20 mouse cellular contexts compared by ENCODE assay signal in the genomic region with DNA sequence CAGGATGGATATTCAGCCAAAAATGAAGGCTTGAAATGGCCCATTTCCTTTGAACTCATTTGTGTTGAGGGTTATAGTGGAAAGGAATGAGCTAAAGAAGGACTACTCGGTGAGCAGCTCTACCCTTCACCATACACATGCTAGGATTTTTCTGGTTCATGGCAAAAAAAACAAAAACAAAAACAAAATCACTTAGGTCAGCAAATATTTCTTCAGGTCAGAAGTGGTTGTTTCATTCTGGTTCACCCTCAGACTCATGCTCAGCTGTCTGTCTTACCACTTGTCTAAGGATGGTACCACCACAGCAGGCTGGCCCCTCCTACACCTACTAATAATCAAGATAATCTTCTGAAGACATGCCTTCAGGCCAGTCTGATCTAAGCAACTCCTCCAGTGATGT. TPM values are rescaled to one million over a fixed set of nuclear protein-coding genes. Genes with fewer than 3 reads are reported as not detected.
DNase-seq lines count a peak whose midpoint lies in the region; ATAC-seq lines count a peak whose summit lies in the region.
"Had no signal": no experiment of that assay in that cellular context is flagged by ENCODE, and none has a peak within 500 bp of the region (broad histone marks: within the 10 kb centered on the region; RNA-seq: fewer than 3 reads in every experiment).

No protein-coding gene starts in this region.

- H3K9ac ChIP-seq in embryonic facial prominence, embryonic 14.5 days (ENCODE audit: low read depth, low read length): no peak overlapping the region
- H3K9ac ChIP-seq in heart, embryonic 16.5 days (ENCODE audit: low read length): no peak overlapping the region
- no peak overlapping the region for H3K9ac ChIP-seq in heart, embryonic 12.5 days
- no peak overlapping the region for H3K9ac ChIP-seq in lung, embryonic 16.5 days (ENCODE audit: low read length)
- H3K9ac ChIP-seq in hindbrain, embryonic 16.5 days (ENCODE audit: low read depth, low read length): no peak overlapping the region
- H3K9ac ChIP-seq: liver, embryonic 12.5 days; liver, postnatal 0 days; midbrain, embryonic 15.5 days had no signal

- H3K27ac ChIP-seq in embryonic facial prominence, embryonic 14.5 days (replicated peaks; ENCODE audit: low read depth, low read length): 0 out of 2 replicates have a peak overlapping the region, but pooled peaks have one; percentile 6
- no peak overlapping the region for H3K27ac ChIP-seq in embryonic facial prominence, embryonic 10.5 days (replicated peaks)
- peak overlapping the region; percentile 11; the same call in 1 of the 2 replicates for H3K27ac ChIP-seq in heart, embryonic 16.5 days (ENCODE audit: low read length)
- no peak overlapping the region for H3K27ac ChIP-seq in heart, embryonic 12.5 days (ENCODE audit: poor library complexity, severe bottlenecking)
- H3K27ac ChIP-seq in lung, embryonic 16.5 days (ENCODE audit: low read length): peak overlapping the region; percentile 10; the same call in 1 of the 2 replicates
- peak overlapping the region; percentile 75 for H3K27ac ChIP-seq in hindbrain, embryonic 16.5 days (ENCODE audit: low read depth, low read length)
- H3K27ac ChIP-seq: kidney, postnatal 0 days; liver, embryonic 12.5 days; midbrain, embryonic 10.5 days; midbrain, embryonic 15.5 days had no signal

- no peaks in the 10 kb centered on the region for H3K9me3 ChIP-seq in embryonic facial prominence, embryonic 14.5 days (ENCODE audit: control insufficient read depth, low read length)
- no peaks in the 10 kb centered on the region for H3K9me3 ChIP-seq in embryonic facial prominence, embryonic 10.5 days
- no peaks in the 10 kb centered on the region for H3K9me3 ChIP-seq in heart, embryonic 16.5 days (replicated peaks; ENCODE audit: control insufficient read depth, low read length)
- no peaks in the 10 kb centered on the region for H3K9me3 ChIP-seq in heart, embryonic 12.5 days (replicated peaks)
- no peaks in the 10 kb centered on the region for H3K9me3 ChIP-seq in lung, embryonic 16.5 days (ENCODE audit: control insufficient read depth, low read length)
- no peaks in the 10 kb centered on the region for H3K9me3 ChIP-seq in hindbrain, embryonic 16.5 days (ENCODE audit: control insufficient read depth, low read length)
- H3K9me3 ChIP-seq: liver, embryonic 12.5 days; midbrain, embryonic 10.5 days; midbrain, embryonic 15.5 days had no signal

- no peak for DNase-seq in embryonic facial prominence, embryonic 14.5 days (ENCODE audit: low spot score)
- DNase-seq in embryonic facial prominence, embryonic 10.5 days (ENCODE audit: low spot score): no peak
- DNase-seq in lung, postnatal 4 days: no peak
- DNase-seq in adrenal gland, postnatal 10 days: no peak
- DNase-seq: adrenal gland, postnatal 36 days; cerebellum, adult 18-20 months; cerebellum, postnatal 10 days; kidney, adult 8-10 months; kidney, postnatal 4 days; left cerebral cortex, postnatal 4 days; liver, postnatal 0 days; lung, postnatal 10 days had no signal

- 78% methylated on average over 1 of the region's 1 CpGs for WGBS in embryonic facial prominence, embryonic 14.5 days
- 91% methylated on average over 1 of the region's 1 CpGs for WGBS in embryonic facial prominence, embryonic 10.5 days
- 93% methylated on average over 1 of the region's 1 CpGs for WGBS in heart, embryonic 16.5 days
- 84% methylated on average over 1 of the region's 1 CpGs for WGBS in heart, embryonic 12.5 days
- 90% methylated on average over 1 of the region's 1 CpGs for WGBS in lung, embryonic 16.5 days
- WGBS in hindbrain, embryonic 16.5 days: 96% methylated on average over 1 of the region's 1 CpGs

- peaks cover 3% of the 10 kb centered on the region; the same call in 1 of the 2 replicates for H3K4me1 ChIP-seq in embryonic facial prominence, embryonic 14.5 days (ENCODE audit: control insufficient read depth, insufficient read depth, low read length)
- peaks cover 6% of the 10 kb centered on the region; the same call in 1 of the 2 replicates for H3K4me1 ChIP-seq in embryonic facial prominence, embryonic 10.5 days
- H3K4me1 ChIP-seq in heart, embryonic 16.5 days (ENCODE audit: control insufficient read depth, insufficient read depth, low read length): peaks cover 6% of the 10 kb centered on the region; the same call in 1 of the 2 replicates
- 0 out of 2 replicates have a peak, but pooled peaks cover 8% of the 10 kb centered on the region for H3K4me1 ChIP-seq in heart, embryonic 12.5 days (replicated peaks)
- peaks cover 4% of the 10 kb centered on the region for H3K4me1 ChIP-seq in lung, embryonic 16.5 days (replicated peaks; ENCODE audit: control insufficient read depth, insufficient read depth, low read length)
- H3K4me1 ChIP-seq in hindbrain, embryonic 16.5 days (ENCODE audit: control insufficient read depth, insufficient read depth, low read depth, low read length): peaks cover 33% of the 10 kb centered on the region

- H3K4me2 ChIP-seq in embryonic facial prominence, embryonic 14.5 days (ENCODE audit: low read depth, low read length): no peak overlapping the region
- H3K4me2 ChIP-seq in heart, embryonic 16.5 days (ENCODE audit: low read depth, low read length): no peak overlapping the region
- H3K4me2 ChIP-seq in heart, embryonic 12.5 days: no peak overlapping the region
- H3K4me2 ChIP-seq in lung, embryonic 16.5 days (ENCODE audit: low read depth, low read length): no peak overlapping the region
- no peak overlapping the region for H3K4me2 ChIP-seq in hindbrain, embryonic 16.5 days (ENCODE audit: low read length)
- H3K4me2 ChIP-seq: liver, embryonic 12.5 days; midbrain, embryonic 15.5 days had no signal

- H3K36me3 ChIP-seq in embryonic facial prominence, embryonic 14.5 days (ENCODE audit: control insufficient read depth, insufficient read depth, low read length): no peaks in the 10 kb centered on the region
- no peaks in the 10 kb centered on the region for H3K36me3 ChIP-seq in embryonic facial prominence, embryonic 10.5 days (replicated peaks)
- no peaks in the 10 kb centered on the region for H3K36me3 ChIP-seq in heart, embryonic 16.5 days (ENCODE audit: control insufficient read depth, insufficient read depth)
- H3K36me3 ChIP-seq in heart, embryonic 12.5 days: no peaks in the 10 kb centered on the region
- no peaks in the 10 kb centered on the region for H3K36me3 ChIP-seq in lung, embryonic 16.5 days (ENCODE audit: control insufficient read depth, insufficient read depth, low read length)
- no peaks in the 10 kb centered on the region for H3K36me3 ChIP-seq in hindbrain, embryonic 16.5 days (ENCODE audit: control insufficient read depth, insufficient read depth, low read length)
- H3K36me3 ChIP-seq: liver, embryonic 12.5 days; midbrain, embryonic 10.5 days; midbrain, embryonic 15.5 days had no signal

- H3K27me3 ChIP-seq in embryonic facial prominence, embryonic 14.5 days (replicated peaks; ENCODE audit: control insufficient read depth, insufficient read depth, low read length): no peaks in the 10 kb centered on the region
- H3K27me3 ChIP-seq in embryonic facial prominence, embryonic 10.5 days (replicated peaks; ENCODE audit: low read depth, poor library complexity, severe bottlenecking): no peaks in the 10 kb centered on the region
- H3K27me3 ChIP-seq in heart, embryonic 16.5 days (ENCODE audit: control insufficient read depth, insufficient read depth, low read length): no peaks in the 10 kb centered on the region
- H3K27me3 ChIP-seq in heart, embryonic 12.5 days (replicated peaks): 0 out of 2 replicates have a peak, but pooled peaks cover 3% of the 10 kb centered on the region
- H3K27me3 ChIP-seq in lung, embryonic 16.5 days (ENCODE audit: control insufficient read depth, insufficient read depth, low read depth, low read length): no peaks in the 10 kb centered on the region
- H3K27me3 ChIP-seq in hindbrain, embryonic 16.5 days (replicated peaks; ENCODE audit: control insufficient read depth, insufficient read depth, low read length): no peaks in the 10 kb centered on the region
- H3K27me3 ChIP-seq: liver, embryonic 12.5 days had no signal

- ATAC-seq in embryonic facial prominence, embryonic 14.5 days (ENCODE audit: low read depth): no peak
- ATAC-seq in heart, embryonic 16.5 days (replicated peaks; ENCODE audit: extremely low read depth, insufficient read depth, low FRiP score): no peak
- no peak for ATAC-seq in heart, embryonic 12.5 days (ENCODE audit: insufficient number of reproducible peaks, low FRiP score)
- no peak for ATAC-seq in lung, embryonic 16.5 days (ENCODE audit: low read depth)
- ATAC-seq in hindbrain, embryonic 16.5 days: no peak
- ATAC-seq: liver, embryonic 12.5 days; liver, postnatal 0 days had no signal

- no peak overlapping the region for H3K4me3 ChIP-seq in embryonic facial prominence, embryonic 14.5 days (ENCODE audit: low read depth, low read length)
- no peak overlapping the region for H3K4me3 ChIP-seq in embryonic facial prominence, embryonic 10.5 days
- H3K4me3 ChIP-seq in heart, embryonic 16.5 days (ENCODE audit: low read length): no peak overlapping the region
- H3K4me3 ChIP-seq in heart, embryonic 12.5 days: no peak overlapping the region
- no peak overlapping the region for H3K4me3 ChIP-seq in lung, embryonic 16.5 days (ENCODE audit: low read length)
- no peak overlapping the region for H3K4me3 ChIP-seq in hindbrain, embryonic 16.5 days (ENCODE audit: low read length)
- H3K4me3 ChIP-seq: liver, embryonic 12.5 days; midbrain, embryonic 10.5 days; midbrain, embryonic 15.5 days had no signal

RNA-seq across cellular contexts. Expression of a gene that starts 16.2 kb away (rescaled TPM):
- 3.6 and 4.2 TPM in 2 replicates for polyA plus RNA-seq in embryonic facial prominence, embryonic 14.5 days (2014; fragmentation: Nextera tagmentation; extraction: Ambion mirVana)
- 0.85 and 1.5 TPM in 2 replicates for polyA plus RNA-seq in embryonic facial prominence, embryonic 10.5 days (2016; fragmentation: Nextera tagmentation; extraction: Ambion mirVana)
- 2.3 and 2.5 TPM in 2 replicates for polyA plus RNA-seq in heart, embryonic 16.5 days (2015; fragmentation: Nextera tagmentation; extraction: Ambion mirVana)
- 0.41 and 0.71 TPM in 2 replicates for polyA plus RNA-seq in heart, embryonic 12.5 days (2016; fragmentation: Nextera tagmentation; extraction: Ambion mirVana)
- polyA plus RNA-seq in lung, embryonic 16.5 days (2015; fragmentation: Nextera tagmentation; extraction: Ambion mirVana): 4.9 and 5.1 TPM in 2 replicates
- polyA plus RNA-seq in hindbrain, embryonic 16.5 days (2015; fragmentation: Nextera tagmentation; extraction: Ambion mirVana): 14.6 TPM in 2 replicates
- total RNA-seq in adrenal gland, postnatal 10 days (2021): 1 to 10 TPM; 4.9 to 6.7 TPM

Comparison
In these comparisons a context has a peak if more than half of its experiments do, and no peak if none do; other contexts are left out.
1. H3K27ac ChIP-seq: peak in embryonic facial prominence, embryonic 14.5 days (single experiment), heart, embryonic 16.5 days (single experiment), lung, embryonic 16.5 days (single experiment) and hindbrain, embryonic 16.5 days (single experiment); none in embryonic facial prominence, embryonic 10.5 days (single experiment) and heart, embryonic 12.5 days (single experiment).